Mouse (Mus musculus) lung, embryonic 16.5 days (tissue): Measurements from ENCODE around the gene Nradd. TPM values are rescaled to one million over a fixed set of nuclear protein-coding genes. Genes with fewer than 3 reads are reported as not detected.

Experiments used
- ATAC-seq: fragments of 200-750 bp; cut with Nextera tagmentation; 2 replicates; pipeline ENCODE4 v1.8.0; 2017; ENCODE audit warnings: low read depth, mild to moderate bottlenecking, moderate library complexity
- H3K27ac ChIP-seq: fragments of 300-500 bp; sonication (generic); 2 replicates; pipeline ENCODE4 v1.5.1; 2014; ENCODE audit warnings: mild to moderate bottlenecking, control low read depth, low read length
- H3K27me3 ChIP-seq: fragments of 300-500 bp; sonication (generic); 2 replicates; pipeline ENCODE4 v1.6.1; 2014; ENCODE audit warnings: low read depth, low read length, mixed read lengths; ENCODE audit not compliant: control insufficient read depth, insufficient read depth
- H3K36me3 ChIP-seq: fragments of 300-500 bp; sonication (generic); 2 replicates; pipeline ENCODE4 v1.6.1; 2014; ENCODE audit warnings: low read length; ENCODE audit not compliant: control insufficient read depth, insufficient read depth
- H3K4me1 ChIP-seq: fragments of 300-500 bp; sonication (generic); replicated peaks from 2 replicates; pipeline ENCODE4 v1.6.1; 2014; ENCODE audit warnings: low read length, mixed read lengths; ENCODE audit not compliant: control insufficient read depth, insufficient read depth
- H3K4me2 ChIP-seq: fragments of 300-500 bp; sonication (generic); 2 replicates; pipeline ENCODE4 v1.6.1; 2014; ENCODE audit warnings: low read depth, low read length, control low read depth
- H3K4me3 ChIP-seq: fragments of 300-500 bp; sonication (generic); 2 replicates; pipeline ENCODE4 v1.5.1; 2014; ENCODE audit warnings: mild to moderate bottlenecking, low read length, control low read depth
- H3K9ac ChIP-seq: fragments of 300-500 bp; sonication (generic); 2 replicates; pipeline ENCODE4 v1.6.1; 2014; ENCODE audit warnings: low read length, control low read depth
- H3K9me3 ChIP-seq: fragments of 300-500 bp; sonication (generic); 2 replicates; pipeline ENCODE4 v1.6.1; 2016; ENCODE audit warnings: low read length; ENCODE audit not compliant: control insufficient read depth
- WGBS: fragments of 180-500 bp; shearing (Covaris S2); extraction: QIAGEN DNeasy Blood & Tissue Kit; methylation state at CpG from one replicate; pipeline ENCODE4 v1.1.7; 2014; 5-methylcytosine and 5-hydroxymethylcytosine counted together
- polyA plus RNA-seq: library from polyadenylated mRNA; unstranded; fragments of >200 nt; fragmentation: Nextera tagmentation; extraction: Ambion mirVana; gene quantifications from 2 replicates; pipeline ENCODE4 v1.2.1, GENCODE M21; 2015

The Nradd gene
- polyA plus RNA-seq, 1 experiment from 2014 or later, result 47.4 TPM

DNA sequence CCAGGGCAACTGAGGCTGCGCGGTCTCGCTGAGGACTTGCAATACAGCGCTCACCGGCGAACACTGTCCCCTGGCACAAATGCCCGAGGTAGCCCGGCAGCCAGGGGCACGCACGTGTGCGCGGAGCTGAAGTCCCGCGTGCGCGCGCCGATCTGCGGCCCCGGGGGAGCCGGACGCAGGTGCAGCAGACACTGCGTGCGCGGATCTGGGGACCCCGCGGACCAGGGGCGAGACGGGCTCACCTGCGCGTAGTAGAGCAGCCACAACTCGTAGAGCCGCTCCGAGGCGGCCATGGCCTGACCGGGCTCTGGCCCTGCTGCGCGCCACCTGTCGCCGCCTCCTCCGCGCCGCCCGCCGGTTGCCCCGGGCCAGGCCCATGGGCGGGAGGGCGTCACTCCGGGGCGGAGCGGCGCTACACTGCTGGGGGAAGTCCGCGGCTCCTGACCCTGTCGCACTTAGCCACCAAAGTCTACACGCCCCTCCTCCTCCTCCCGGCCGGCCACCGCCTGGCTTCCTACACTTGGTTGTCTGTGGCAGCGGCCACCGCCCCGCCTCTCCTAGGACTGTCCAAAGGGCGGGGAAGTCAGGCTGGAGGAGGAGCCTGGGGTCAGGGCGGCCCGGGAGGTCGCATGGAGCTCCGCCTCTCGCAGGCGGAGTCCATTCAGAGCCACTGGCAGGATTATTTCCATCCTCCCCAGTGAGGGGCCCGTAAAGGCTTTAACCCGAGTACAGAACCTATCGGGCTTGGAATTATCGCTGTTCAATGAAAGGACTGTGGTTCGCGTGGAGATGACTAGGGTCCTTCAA lies 29.6 kb upstream of the Nradd start, which contains the start of gene Nbeal2:
TSS of gene Nbeal2 (minus strand) at position 507 of the 807 bp plus-strand sequence.
- Histone ChIP-seq H3K9ac (peak within 1 kb of the TSS; percentile 82), H3K4me1 (peaks cover 40% of the 10 kb centered on the region), H3K9me3 (no peaks in the 10 kb centered on the region), H3K27me3 (peaks cover 9% of the 10 kb centered on the region; the same call in 1 of the 2 replicates), H3K4me2 (peak within 1 kb of the TSS; percentile 93), H3K36me3 (no peaks in the 10 kb centered on the region), H3K4me3 (peak within 1 kb of the TSS; percentile 70), H3K27ac (peak within 1 kb of the TSS; percentile 85)
- ATAC-seq, result peak; percentile 87
- WGBS, result under 1% methylated on average over 66 of the region's 75 CpGs

- Histone ChIP-seq H3K36me3 (no peaks in the 10 kb centered on the region), H3K9me3 (no peaks in the 10 kb centered on the region), H3K4me1 (peaks cover 40% of the 10 kb centered on the region), H3K27ac (peak overlapping the region; percentile 83), H3K4me2 (peak overlapping the region; percentile 93), H3K9ac (peak overlapping the region; percentile 82), H3K27me3 (peaks cover 9% of the 10 kb centered on the region; the same call in 1 of the 2 replicates), H3K4me3 (peak overlapping the region; percentile 70)
- no peak for ATAC-seq
- 15% methylated on average over 14 of the region's 14 CpGs for WGBS
Observed at GRCm38 (mm10) chr9:110652963-110653654, 28.9 kb upstream of the Nradd start.

GRCm38 (mm10) chr9:110651931-110652722 lies 27.9 kb upstream of the Nradd start:
- ATAC-seq, result peak; percentile 10; the same call in 1 of the 2 replicates
- H3K4me1 ChIP-seq, result peaks cover 30% of the 10 kb centered on the region
- H3K4me3 ChIP-seq, result peak overlapping the region; percentile 70
- H3K27me3 ChIP-seq, result peaks cover 9% of the 10 kb centered on the region; the same call in 1 of the 2 replicates
- peak overlapping the region; percentile 93 for H3K4me2 ChIP-seq
- peak overlapping the region; percentile 82 for H3K9ac ChIP-seq
- WGBS, result 21% methylated on average over 13 of the region's 13 CpGs
- no peaks in the 10 kb centered on the region for H3K36me3 ChIP-seq
- H3K27ac ChIP-seq, result peak overlapping the region; percentile 83
- H3K9me3 ChIP-seq, result no peaks in the 10 kb centered on the region

DNA sequence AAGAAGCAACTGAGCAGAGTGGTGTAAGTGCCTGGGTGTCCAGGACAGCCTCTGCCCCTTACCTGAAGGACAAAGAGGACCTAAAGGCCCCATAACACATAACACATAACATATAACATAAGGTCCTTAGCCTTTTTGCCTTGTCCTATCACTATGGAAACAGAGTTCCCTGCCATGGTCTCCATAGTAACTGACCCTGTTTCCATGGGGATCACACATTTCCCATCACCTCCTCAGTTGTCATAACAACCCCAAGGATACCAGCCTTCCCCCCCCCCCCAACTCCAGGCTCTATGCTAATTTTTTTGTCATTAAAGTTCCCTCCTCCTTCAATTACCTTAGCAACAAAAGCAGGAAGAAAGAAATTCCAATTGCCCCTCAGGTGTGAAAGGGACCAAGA lies 25.5 kb upstream of the Nradd start:
- Histone ChIP-seq H3K4me3 (no peak overlapping the region), H3K27me3 (peaks cover 9% of the 10 kb centered on the region; the same call in 1 of the 2 replicates), H3K4me1 (peaks cover 19% of the 10 kb centered on the region), H3K4me2 (no peak overlapping the region), H3K9me3 (no peaks in the 10 kb centered on the region), H3K36me3 (no peaks in the 10 kb centered on the region), H3K27ac (no peak overlapping the region), H3K9ac (no peak overlapping the region)
- no peak for ATAC-seq

DNA sequence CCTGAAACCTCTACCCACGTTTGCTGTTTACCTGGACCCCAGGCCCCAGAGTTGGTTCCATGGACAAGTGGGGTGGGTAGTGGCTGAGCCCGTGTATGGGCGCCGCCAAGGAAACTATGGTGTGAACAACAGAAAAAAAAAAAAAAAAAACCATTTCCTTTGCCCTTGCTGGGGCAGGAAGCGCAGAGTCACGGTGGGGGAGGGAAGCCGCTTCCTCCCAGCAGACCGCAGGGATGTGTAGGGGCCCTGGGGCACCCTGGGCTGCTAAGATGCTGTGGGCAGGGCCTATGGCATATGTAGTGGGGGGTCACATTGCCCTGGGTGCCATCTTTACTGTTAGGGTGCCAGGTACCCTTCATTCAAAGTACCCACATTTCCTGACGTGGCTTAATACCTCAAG lies 21.0 kb upstream of the Nradd start:
- Histone ChIP-seq H3K27me3 (no peaks in the 10 kb centered on the region), H3K9me3 (no peaks in the 10 kb centered on the region), H3K4me1 (no peaks in the 10 kb centered on the region), H3K27ac (no peak overlapping the region), H3K4me2 (no peak overlapping the region), H3K9ac (no peak overlapping the region), H3K36me3 (no peaks in the 10 kb centered on the region), H3K4me3 (no peak overlapping the region)
- WGBS, result 68% methylated on average over 9 of the region's 9 CpGs
- ATAC-seq, result peak; percentile 30; the same call in 1 of the 2 replicates

DNA sequence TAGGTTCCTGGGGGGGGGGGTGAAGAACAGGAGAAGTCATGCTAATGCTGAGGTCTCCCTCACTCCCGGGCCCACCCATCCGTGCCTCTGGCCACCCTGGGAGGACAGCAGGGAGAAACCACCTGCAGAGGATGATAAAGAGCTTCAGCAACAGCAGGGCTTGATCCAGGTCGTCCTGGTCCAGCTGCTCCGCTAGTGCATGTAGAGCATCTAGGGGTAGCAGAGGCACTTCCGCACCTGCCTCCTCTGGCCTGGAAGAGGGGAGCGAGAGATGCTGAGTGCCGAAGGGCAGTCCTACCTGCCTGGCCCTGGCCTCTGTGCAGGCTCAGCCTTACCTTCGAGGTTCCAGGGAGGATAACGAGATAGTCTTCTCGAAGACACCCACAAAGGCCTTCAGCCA lies 20.0 kb upstream of the Nradd start:
- no peak overlapping the region for H3K27ac ChIP-seq
- no peak overlapping the region for H3K4me3 ChIP-seq
- 76% methylated on average over 10 of the region's 10 CpGs for WGBS
- no peak overlapping the region for H3K9ac ChIP-seq
- no peak overlapping the region for H3K4me2 ChIP-seq
- no peaks in the 10 kb centered on the region for H3K9me3 ChIP-seq
- no peaks in the 10 kb centered on the region for H3K4me1 ChIP-seq
- no peak for ATAC-seq
- H3K36me3 ChIP-seq, result no peaks in the 10 kb centered on the region
- no peaks in the 10 kb centered on the region for H3K27me3 ChIP-seq

- WGBS, result 47% methylated on average over 9 of the region's 9 CpGs
- Histone ChIP-seq H3K4me1 (no peaks in the 10 kb centered on the region), H3K27me3 (no peaks in the 10 kb centered on the region), H3K36me3 (no peaks in the 10 kb centered on the region), H3K9ac (no peak overlapping the region), H3K4me2 (no peak overlapping the region), H3K9me3 (no peaks in the 10 kb centered on the region), H3K4me3 (no peak overlapping the region), H3K27ac (no peak overlapping the region)
- no peak for ATAC-seq
Observed at GRCm38 (mm10) chr9:110643787-110644186, 19.5 kb upstream of the Nradd start.

DNA sequence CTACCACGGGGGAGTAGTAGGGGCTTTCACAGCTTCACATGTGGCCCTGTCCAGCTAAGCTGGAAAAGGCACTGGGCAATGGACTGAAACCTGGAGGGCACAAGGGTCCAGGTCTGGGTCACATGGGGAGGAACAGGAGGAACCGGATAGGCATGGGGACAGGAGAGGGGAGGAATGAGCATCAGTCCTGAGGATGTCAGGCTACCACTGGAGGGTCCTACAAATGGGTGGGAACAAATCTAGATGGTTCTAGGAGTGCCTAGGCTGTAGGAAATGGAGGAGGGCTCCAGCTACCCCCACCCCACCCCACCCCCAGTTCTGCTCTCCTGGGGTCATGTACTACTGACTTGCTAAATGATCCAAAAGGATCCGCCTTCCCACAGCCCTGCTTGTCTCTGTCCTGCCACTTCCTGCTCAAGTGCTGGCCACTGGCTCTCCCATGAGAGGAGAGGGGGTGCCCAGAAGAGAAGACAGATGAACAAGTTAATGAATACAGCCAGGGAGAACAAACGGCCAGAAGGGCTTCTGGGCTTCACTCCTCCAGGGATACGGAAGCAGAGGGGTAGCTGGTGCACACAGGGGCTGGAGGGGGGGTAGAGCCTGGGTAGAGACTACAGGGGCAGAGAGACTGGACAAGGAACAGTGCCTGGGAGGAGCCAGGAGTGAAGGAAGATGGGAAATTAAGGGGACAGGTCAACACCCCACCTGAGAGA lies 18.7 kb upstream of the Nradd start:
- Histone ChIP-seq H3K27me3 (no peaks in the 10 kb centered on the region), H3K9ac (no peak overlapping the region), H3K4me2 (no peak overlapping the region), H3K4me3 (no peak overlapping the region), H3K36me3 (0 out of 2 replicates have a peak, but pooled peaks cover 3% of the 10 kb centered on the region), H3K9me3 (no peaks in the 10 kb centered on the region), H3K4me1 (no peaks in the 10 kb centered on the region), H3K27ac (no peak overlapping the region)
- no peak for ATAC-seq
- WGBS, result 36% methylated on average over 5 of the region's 5 CpGs
